Mouse (Mus musculus) neural tube, postnatal 0 days (tissue): ENCODE results near the gene Tdrd9. TPM values are rescaled to one million over a fixed set of nuclear protein-coding genes. Genes with fewer than 3 reads are reported as not detected.

Source experiments
- microRNA-seq: library from miRNA; unstranded; fragments of <30 nt; microRNA quantifications from one replicate; pipeline ENCODE4, GENCODE M21; 2016
- polyA plus RNA-seq: library from polyadenylated mRNA; unstranded; fragments of >200 nt; fragmentation: Nextera tagmentation; extraction: Ambion mirVana; gene quantifications from 2 replicates; pipeline ENCODE4 v1.2.1, GENCODE M21; 2015

The Tdrd9 gene
- 0.14 and 0.19 TPM in 2 replicates for polyA plus RNA-seq

GRCm38 (mm10) chr12:111971231-111971686, at the start of gene Tdrd9:
TSS of gene Tdrd9 (plus strand) at chr12:111971559.

GRCm38 (mm10) chr12:111966683-111967173, 4.6 kb upstream of the Tdrd9 start, which contains the start of gene Atp5mpl:
TSS of gene Atp5mpl (minus strand) at chr12:111966977.

GRCm38 (mm10) chr12:111980887-111981367, 9.6 kb downstream of the Tdrd9 start, which contains the start of gene Rd3l:
TSS of gene Rd3l (minus strand) at chr12:111981317.

GRCm38 (mm10) chr12:112106541-112106971, 135.2 kb downstream of the Tdrd9 start, which contains the start of gene Aspg:
TSS of gene Aspg (plus strand) at chr12:112106679.

Small RNA genes lying within 50 kb of the gene (microRNA-seq; reads per million reads assigned to microRNA genes)
- gene Mir3073a (not detected), gene Mir3073b (not detected)

Other genes with a start within 250 kb of the Tdrd9 start
- gene Klc1, start 212.7 kb upstream of the Tdrd9 start, polyA plus RNA-seq = 467 and 538 TPM in 2 replicates
- 2.2 and 3.4 TPM in 2 replicates for gene Xrcc3, start 157.7 kb upstream of the Tdrd9 start, polyA plus RNA-seq
- 56.6 and 60.5 TPM in 2 replicates for gene Zfyve21, start 157.4 kb upstream of the Tdrd9 start, polyA plus RNA-seq
- gene Ppp1r13b, start 63.4 kb upstream of the Tdrd9 start, polyA plus RNA-seq = 34.5 and 35.6 TPM in 2 replicates
- 1,081 and 1,190 TPM in 2 replicates for gene Atp5mpl, start 4.6 kb upstream of the Tdrd9 start, polyA plus RNA-seq
- not detected in 2 replicates for gene Rd3l, start 9.8 kb downstream of the Tdrd9 start, polyA plus RNA-seq
- gene Aspg, start 135.1 kb downstream of the Tdrd9 start, polyA plus RNA-seq = 0.57 and 1.4 TPM in 2 replicates
- 1.9 and 2.2 TPM in 2 replicates for gene Kif26a, start 174.6 kb downstream of the Tdrd9 start, polyA plus RNA-seq